Mouse (Mus musculus): ENCODE data around the gene Glra4.
A peak's percentile ranks its signal among the peaks of the same experiment; 100 is the strongest.
"Not testable (repeated sequence)": the region's sequence is repeated elsewhere in the genome, so short reads cannot be mapped to it uniquely, and the experiment has no call there.

Gene Glra4

DNA sequence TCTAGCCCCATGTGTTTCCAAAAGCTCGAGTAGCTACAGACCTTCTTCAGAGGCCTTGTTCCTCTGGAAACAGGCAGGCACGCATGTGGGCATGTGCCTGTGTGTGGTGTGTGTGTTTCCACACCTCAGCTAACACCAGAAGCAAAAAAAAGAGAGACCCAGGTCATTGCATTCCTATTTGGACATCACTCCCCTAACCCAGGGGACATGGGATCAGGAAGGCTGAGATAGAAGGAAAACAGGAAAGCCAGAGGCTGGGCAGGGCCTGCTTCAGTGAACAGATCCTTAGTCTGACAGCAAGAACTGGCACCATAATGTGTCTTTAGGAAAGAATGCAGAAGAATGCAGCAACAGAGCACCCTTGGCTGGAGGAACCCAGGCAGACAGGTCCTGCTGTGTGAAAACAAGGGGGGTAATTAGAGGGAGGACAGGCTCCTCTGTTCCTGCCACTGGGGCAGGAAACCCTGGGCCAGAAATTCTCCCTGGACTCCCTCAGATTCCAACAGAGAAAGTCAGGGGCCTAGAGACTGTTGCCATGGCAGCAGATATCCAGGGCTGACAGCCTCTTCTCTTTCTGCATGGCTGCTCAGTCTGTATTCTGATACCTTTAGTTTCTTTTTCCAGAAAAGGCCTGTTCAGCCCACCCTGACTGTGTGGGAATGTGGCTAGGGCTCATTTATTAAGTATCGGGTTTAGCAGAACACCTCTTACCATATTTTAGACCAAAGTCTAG is 65.0 kb downstream of the Glra4 start:
- DNase-seq, result not testable (repeated sequence)

DNA sequence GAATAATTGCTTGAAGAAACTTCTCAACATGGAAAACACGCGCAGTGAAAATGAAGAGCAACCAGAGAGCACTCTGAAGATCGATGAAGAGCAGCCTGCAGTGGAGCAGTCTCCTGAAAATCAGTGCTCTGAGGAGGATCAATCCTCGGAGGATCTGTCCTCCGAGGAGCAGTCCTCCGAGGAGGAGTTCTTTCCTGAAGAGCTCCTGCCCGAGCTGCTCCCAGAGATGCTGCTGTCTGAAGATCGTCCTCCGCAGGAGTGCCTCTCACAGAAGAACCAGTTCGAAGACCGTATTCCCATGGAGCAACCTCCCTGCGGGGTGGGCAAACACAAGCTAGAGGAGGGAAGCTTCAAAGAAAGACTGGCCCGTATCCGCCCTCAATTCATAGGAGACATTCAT is 71.2 kb downstream of the Glra4 start:
- no peak for DNase-seq

DNA sequence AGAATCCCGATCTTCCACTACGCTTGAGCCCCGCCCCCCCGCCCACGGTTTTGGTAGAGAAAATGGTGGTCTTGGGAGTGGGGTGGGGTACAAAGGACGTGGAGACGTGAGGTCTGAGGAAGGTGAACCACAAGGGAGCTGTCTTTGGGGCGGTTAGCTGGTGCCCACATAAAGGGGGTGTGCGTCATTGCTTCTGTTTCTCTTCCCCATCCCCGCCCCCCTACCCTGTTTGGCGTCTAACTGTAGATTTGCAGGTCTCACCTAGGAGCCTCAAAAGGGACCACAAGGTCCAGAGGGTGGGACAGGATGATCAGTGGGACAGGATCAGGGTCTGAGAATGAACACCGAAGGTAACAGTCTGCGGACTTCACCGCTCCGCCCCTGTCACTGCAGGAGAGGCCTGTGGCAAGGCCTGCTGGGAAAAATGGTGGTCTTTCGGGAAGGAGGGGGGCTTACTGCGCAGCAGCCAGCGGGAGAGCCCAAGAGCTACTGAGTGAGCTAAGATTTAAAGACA is 71.7 kb downstream of the Glra4 start:
- DNase-seq, result peak; percentile 8

Measured in kidney, adult 11 months (tissue).